Mouse (Mus musculus) right cerebral cortex, postnatal 25 days (tissue): ENCODE measurements at regions not wholly inside any gene's neighbourhood (a gene's known extent, or its start where the extent isn't known, plus 50 kb on each side); places are given as distances from the start of the nearest gene placed in this dataset.

ENCODE experiments used
- DNase-seq: peaks from one replicate; pipeline ENCODE4 v3.0.0; 2022

DNA sequence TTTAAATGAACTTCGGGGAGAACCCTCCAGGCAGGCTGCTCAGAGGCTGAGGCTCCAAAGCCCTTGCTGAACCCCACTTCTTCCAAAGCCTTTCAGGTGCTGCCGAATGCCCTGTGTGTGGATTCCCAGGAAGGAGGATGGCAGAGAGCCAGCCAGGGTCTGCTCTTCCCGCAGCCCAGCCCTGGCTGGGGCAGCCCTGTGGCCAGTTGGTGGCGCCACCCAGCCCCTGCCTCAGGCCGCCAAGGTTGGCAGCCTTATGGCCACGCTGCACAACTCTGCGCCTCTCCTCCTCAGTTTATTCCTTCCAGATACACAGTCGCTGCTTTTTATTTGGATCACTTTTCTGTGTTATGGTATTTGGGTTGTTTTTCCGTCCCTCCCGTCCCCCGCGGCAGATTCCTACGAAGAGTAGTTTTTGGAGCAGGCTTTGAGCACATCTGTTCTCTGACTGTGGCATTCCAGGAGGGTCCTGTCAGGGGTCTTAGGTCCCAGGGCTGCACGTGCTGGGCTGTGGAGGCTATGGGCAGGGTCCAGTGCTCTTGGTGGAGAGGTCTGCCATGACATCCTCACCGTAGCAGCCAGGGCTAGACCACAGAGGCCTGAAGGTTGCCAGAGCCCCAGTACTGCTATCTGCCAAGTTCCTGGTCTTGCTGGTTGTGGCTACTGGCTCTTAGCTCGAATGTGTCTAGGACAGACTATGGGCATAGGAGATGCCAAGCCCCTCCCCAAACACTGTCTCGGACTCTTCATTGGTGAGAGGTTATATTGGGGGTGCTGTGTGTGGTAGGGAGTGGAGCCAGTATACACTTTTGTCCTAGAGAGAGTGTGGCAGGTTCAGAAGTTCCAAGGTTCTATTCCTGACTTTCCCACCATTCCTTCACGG lies 101.5 kb upstream of the Vps8 start:
- DNase-seq = no peak

DNA sequence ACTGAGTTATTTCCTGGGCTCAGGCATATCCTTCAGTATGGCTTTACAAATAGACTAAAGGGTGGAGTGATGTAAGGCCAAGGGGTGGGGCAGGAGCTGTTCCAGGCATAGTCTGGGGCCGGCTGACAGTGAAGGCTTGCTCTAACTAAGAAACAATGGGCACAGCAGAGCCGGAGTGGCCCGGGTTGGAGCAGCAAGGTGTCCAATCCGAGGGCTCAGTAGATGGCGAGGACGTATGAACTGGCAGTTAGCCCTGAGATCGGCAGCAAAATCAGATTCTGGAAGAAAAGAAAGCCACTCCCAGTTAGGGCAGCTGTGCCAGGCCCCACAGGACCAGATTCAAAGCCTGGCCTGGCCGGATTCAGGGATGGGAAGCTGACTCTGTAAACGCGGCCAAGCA lies 100.5 kb upstream of the Vps8 start:
- DNase-seq = no peak

DNA sequence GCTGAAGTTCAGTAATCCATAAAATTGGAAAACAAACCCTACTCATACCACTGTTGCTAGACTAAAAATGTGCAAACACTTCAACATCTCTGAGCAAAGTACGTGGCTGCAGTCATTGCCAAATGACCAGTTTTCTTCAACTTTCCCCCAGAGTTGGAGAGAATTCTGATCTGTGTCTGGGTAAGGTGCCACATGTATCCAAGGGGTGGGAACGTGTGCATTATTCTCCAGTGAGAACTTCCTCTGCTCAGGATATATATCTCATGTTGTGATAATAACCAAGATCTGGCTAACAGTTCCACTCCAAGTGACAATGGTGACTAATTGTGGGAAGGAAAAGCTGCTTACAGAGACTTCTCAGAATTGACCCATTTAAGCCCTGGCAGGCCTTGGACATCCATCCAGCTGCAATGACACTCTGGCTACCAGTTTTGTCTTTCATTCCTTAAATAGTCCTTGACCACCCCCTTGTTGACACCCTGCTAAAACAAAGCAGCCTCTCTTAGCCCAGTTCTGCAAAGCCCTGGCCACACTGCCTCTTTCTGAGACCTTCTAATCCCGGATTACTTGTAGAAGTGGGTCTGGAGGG lies 99.4 kb upstream of the Vps8 start:
- no peak for DNase-seq

DNA sequence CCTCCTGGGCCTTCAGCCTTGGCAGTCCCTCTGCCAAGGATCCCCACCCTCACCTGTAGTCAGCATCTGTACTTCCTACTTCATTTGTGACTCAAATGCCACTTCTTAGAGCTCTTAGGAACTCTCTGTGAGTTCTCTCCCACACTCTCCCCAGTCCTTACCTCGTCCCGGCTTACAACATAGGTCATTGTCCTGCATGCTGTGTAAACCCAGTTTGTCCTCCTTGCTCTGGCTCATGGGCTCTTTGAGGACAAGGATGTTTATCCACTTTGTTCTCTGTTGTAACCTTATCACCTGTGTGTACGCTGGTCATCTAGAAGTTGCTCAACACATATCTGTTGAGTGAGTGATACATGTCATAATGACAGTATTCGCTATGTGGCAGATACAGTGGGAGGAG lies 94.9 kb upstream of the Vps8 start:
- no peak for DNase-seq

DNA sequence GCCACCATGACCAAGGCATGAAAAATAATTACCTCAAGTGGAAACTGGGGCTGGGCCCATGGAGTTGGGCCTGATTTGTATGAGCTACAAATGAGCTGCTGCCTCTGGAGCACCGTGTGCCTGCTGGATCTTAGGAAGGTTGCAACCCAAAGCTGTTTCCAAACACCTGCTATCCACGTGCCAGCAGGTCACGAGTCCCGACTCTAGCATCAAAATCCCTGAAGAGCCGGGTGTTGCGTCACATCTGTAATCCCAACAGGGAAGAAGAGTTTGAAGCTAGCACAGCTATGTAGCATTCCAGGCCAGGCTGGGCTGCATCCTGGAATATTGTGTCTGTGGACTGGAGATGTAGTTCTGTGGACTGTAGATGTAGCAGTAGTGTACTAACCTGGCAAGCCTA lies 93.7 kb upstream of the Vps8 start:
- DNase-seq = no peak

DNA sequence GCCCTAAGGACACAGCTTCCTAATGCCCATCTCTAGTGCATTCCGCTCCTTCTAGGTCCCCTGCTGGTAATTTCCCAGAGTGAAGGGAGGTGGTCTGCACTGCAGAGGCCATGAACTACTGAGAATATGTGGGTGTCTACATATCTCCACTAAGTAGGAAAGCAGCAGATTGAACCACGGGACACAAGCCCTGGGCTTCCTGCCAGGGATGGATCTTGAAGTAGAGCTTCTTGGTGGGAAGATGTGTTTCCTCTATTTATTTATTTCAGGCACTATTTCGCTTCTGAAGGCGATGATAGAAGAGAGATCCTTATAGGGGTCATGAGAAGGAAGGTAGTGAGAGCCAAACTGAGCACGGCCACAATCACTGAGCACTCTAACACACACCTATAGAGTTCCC lies 91.7 kb upstream of the Vps8 start:
- DNase-seq = no peak

DNA sequence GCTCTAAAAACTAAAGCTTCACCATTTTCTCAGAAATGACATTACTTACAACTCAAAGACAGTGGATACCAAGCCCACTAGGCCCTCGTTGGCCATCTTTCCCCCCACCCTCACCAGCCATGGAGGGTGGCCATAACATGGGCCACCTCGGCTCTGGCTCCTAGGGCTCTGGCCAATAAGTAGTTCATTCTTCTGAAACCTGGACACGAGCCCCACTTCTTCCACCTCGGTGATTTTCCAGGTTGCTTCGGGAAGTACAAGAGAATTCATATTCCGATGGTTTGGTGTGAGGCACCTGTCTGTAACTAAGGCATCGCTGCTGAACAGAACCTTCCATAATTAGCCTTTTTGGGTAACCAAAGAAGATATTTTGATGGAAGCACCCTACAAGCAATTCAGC lies 90.5 kb upstream of the Vps8 start:
- DNase-seq = no peak

DNA sequence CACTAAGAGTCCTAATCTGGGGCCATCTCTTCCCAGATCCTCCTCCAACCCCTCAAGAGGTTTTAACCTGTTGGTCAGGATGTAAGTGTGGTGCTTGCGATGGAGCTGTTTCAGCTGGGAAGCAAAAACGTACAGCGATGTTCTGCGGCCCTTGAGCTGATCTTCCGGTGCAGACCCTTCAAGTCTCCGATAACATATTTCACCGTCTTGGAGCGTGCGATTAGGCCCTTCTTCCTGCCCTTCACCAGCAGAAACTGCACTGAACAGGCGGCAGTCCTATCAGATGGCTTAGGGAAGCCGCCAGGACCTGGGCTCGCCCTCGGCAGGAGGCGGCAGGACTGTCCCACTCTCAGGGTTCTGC lies 90.1 kb upstream of the Vps8 start:
- no peak for DNase-seq

DNA sequence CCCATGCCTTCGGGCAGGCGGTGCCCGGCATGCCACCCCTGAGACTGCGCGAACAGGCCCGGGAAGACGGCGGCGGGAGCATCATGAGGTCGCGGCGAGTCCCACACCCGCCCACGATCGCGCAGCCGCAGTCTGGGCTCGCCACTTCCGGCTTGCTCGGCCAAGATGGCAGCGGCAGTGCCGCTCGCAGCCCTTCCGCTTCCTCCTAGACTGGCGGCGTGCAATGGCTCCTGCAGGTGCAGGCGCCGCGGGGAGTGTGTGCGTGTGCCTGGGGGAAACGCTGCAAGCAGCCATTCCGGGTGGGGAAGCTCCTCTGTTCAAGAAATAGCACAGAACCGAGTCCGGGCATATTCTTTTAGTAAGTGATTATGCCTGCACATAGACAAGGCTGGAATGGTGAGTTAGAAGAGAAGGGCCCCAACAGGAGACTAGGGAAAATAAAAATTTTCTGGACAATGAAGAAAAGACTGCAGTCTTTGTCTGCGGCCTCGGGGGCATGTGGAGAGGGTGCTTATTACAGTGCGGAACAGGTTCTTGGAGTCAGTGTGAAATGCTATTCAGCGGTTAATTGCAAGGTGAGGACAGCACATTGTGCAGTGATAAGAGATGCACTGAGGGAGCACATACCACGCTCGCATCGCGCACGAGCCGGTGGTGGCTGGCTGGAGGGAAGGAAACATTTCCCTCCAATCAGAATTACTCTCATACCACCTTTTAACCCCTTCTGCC lies 89.5 kb upstream of the Vps8 start:
- DNase-seq = peak; percentile 94

DNA sequence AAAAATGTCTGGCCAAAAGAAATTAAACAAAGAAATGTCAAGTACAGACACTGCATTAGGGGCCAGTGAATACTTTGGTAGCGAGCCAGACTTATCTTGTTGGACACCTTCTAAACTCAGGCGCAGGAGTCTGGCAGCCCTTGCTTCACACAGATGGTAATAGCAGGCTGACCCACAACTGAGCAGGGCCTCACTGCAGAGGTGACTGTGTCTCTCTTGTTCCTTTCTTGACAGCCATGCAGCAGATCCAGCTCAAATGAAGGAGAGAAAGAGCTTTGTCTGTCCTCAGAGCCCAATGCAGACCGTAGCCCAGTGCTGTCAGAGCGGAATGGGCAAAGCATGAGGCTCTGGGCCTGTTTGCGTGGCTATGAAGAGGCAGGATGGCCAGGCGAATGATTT lies 83.9 kb upstream of the Vps8 start:
- no peak for DNase-seq

DNA sequence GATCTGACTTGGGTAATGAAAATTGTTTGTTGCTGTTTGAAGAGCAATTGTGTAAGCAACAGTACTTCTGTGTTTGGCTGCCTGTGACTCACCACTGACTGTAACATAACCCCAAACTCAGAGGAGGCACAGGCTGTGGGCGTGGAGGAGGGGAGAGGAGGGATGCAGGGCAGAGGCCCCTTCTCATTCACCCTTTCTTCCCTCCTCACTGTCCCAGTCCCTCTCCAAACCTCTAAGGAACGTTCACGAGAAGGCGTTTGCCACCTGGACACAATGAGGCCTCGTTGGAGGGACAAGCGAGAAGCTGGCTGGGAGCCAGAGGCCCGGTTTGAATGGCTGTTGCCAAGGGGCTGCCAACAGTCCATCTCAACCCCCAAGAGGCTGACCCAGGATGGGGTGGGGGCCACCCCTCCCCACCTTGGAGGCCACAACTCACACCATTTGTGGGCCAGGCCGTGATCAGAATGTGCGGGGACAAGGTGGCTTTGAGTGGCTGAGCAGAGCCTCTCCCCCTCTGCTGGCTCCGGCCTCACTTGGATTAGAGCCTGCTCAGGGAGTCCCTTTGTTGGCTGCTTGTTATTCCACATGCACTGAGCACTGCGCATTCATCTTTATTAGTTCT lies 83.3 kb upstream of the Vps8 start:
- peak; percentile 54 for DNase-seq

DNA sequence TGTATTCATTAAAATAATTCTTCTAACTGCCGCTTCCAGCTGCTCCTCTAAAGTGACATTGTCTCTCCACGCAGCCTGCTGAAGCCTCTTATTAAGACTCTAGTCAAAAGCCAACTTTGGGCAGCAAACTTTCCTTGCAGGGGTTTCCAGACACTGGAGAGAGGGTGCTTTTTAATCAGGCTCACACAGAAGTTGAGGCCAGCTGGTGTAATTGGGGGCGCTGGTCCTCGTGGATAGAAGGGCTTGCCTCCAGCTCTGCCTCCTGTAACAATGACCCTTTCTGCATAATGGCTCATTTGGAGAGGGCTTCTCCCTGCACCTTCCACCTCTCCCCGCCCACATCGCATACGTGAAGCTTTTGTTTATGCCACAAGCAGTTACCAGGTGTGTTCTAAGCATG lies 82.8 kb upstream of the Vps8 start:
- no peak for DNase-seq

DNA sequence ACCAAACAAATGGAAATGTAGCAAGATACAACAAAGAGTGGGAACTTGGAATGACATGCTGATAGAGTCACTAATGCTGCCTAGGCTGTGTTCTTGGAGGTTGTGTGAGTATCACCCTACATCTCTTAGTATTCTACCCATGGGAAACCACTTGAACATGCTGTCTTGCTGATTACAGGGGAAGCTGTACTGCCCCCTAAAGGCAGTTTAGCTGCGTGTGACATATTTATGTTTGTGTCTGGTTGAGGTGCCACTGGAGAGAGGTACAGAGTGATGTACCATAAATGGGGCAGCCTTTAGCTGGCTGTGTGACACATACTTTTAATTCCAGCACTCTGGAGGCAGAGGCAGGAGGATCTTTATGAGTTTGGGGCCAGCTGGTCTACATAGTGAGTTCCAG lies 73.0 kb upstream of the Vps8 start:
- no peak for DNase-seq

DNA sequence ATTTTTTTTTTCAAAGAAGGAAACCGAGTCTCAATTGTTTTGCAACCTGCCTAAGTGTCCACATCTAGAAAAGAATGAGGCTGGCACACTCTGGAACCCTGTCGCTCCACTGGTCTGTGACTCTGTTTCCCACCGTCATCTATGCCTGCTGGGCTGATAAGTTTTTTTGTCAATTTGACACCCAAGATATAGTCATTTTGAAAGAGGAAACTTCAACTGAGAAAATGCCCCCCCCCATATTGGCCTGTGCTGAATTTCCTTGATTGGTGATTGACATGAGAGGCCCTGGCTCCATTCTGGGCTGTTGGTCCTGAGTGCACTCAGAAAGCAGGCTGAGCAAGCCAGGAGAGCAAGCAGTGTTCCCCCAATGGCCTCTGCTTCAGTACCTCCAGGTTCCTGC lies 71.6 kb upstream of the Vps8 start:
- no peak for DNase-seq

DNA sequence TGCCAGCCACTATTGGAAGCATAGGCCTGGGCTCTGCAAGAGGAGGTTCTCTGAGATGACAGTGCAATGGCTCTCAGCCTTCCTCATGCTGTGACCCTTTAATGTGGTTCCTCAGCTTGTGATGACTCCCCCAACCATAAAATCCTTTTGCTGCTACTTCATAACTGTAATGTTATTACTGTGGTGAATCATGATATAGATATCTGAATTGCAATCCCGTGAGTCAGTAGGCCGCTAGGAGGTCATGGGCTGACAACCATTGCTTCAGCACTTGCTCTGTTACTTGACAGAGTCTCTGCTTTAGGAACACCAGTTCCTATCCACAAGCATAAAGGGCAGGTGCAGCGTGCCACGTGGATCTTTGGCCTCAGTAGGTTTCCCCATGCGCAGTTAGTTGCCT lies 69.8 kb upstream of the Vps8 start:
- DNase-seq = no peak

DNA sequence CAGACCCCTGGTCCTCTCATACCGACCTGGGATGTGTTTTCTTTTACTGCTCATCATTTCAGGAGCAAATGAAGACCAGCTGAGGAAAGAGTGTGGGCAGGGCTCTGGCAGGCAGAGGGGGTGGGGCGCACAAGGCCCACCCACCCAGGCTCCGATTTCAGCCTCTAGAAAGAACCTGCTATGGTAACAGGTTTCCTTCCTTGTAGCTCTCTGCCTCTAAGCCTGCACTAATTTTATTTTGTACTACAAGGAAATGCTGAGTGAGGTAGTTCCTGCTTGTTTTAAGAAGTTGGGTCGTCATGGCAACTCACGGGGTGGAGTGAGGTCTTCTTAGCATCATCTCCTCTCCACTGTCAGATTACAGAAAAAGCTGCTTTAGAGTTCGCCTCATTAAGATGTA lies 69.4 kb upstream of the Vps8 start:
- peak; percentile 34 for DNase-seq

DNA sequence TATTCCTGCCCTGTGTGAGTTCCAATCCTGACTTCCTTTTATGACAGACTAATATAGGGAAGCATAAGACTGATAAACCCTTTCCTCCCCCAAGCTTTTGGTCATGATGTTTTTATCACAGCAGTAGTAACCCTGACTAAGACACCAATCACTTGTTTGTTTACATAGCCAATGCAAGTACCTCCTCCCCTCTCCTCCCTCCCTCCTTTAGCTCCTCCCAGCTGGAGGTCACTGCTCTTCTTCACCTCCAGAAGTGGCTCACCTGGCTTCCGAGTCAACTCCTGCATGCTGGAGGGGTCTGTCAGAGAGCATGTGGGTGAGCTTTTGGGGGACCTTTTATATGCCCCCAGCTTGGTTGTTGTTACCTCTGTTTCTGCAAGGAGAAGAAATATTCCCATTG lies 67.3 kb upstream of the Vps8 start:
- DNase-seq = no peak

DNA sequence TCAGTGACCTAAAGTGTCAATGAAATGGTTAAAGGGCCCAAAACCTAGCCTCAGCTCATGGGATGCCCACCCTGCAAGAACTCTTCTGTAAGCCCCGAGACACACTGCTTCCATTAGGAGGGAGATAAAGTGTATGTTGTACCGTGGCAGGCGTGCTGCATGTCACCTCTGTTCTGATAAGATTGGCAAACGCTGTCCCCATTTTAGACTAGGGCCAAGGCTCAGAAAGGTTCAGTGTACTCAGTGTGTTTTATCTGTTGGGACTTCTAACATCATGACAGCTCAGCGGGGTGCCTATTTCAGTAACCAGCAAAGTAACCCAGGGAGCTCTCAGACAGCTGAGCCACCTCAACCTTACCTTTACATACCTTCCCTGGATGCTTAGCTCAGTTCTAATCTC lies 65.5 kb upstream of the Vps8 start:
- DNase-seq = no peak

DNA sequence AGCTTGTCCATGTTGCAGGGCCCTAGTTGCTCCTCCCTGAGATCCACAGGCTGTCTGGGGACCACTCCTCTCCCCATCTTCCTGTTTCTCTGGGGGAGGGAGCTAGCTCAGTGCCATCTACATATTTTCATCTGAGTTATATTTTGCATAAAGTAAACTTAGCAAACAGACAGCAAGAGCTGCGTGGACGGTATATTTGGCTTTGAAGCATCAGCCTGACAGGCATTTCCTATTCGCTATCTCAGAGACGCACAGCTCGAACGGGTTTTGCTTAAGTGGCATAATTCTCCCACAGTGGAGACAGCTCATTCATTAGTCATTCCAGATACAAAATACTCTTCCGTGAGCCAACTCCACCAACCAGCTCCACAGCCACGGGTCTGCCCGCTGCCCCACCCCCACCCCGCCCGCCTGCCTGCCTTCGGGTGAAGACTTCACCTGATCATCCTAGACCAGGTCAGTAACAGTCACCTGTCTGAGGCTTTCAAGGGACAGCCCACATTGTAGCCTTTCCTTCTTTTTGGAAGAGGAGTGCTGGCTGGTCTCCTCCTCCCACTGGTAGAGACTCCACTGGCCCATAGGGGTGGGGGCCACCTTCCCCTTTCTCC lies 64.5 kb upstream of the Vps8 start:
- DNase-seq = peak; percentile 42

DNA sequence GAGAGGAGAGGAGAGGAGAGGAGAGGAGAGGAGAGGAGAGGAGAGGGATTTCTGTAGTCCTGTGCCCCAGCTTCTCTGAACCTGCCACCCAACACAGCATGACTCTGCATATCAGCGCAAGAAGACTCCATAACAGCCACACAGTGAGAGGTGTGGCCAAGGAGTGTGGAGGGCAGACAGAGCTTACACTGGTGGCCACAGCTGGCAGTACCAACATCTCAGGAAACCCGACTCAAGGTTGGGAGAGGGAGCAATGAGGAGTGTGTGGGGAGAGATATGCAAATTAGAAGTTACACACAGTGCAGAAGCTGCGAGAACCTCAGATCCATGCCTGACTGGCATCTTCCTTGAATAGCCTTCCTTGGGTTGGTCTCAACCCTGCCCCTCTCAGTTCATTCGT lies 63.5 kb upstream of the Vps8 start:
- DNase-seq = no peak

DNA sequence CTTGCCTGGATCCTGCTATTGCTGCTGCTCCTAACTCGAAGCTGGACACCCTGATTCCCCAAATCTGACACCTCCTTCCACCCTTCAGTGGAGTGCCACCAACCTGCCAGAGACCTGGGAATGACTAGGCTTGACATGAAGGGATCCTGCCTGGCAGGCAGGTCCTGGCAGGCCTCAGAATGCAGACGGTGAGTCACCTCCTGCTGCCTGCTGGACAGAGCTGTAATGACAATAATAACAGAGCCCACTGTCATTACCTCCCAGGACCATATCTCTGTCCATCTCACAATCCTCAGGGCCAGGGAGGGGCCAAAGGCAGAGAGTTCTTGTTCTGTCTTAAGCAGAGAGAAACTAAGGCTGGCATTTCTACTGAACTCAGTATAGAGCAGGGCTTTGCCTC lies 61.5 kb upstream of the Vps8 start:
- DNase-seq = no peak

DNA sequence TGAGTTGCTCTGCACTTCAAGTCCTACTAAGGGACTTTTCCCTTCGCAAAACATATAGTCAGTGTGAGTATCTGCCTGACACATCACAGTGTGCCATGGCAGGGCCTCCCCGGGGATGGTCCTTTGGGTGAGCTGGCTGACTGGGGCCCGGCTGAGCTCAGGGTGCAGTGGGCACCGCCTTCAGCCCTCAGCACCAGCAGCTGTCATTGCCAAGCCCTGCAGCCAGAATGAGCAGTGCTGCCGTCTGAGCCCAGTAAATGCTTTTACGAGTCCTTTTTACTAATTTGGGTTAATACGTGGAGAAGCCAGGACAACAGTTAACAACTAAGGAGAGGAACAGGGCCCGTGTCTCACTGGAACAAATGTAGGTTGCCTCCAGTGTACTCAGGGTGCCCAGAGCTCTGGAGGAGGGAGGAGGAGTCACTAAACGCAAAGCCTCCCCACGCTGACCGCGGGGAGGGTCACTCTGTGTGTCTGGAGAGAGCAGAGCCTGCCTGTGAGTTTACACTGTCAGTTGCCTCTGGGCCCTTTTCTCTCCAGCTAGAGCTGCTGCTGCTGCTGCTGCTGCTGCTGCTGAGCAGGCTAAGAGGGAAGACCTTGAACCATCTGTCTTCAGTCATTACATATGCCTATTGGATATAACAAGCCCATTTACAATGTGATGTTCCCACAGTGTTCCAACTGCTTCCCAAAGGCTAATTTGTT lies 60.1 kb upstream of the Vps8 start:
- no peak for DNase-seq

DNA sequence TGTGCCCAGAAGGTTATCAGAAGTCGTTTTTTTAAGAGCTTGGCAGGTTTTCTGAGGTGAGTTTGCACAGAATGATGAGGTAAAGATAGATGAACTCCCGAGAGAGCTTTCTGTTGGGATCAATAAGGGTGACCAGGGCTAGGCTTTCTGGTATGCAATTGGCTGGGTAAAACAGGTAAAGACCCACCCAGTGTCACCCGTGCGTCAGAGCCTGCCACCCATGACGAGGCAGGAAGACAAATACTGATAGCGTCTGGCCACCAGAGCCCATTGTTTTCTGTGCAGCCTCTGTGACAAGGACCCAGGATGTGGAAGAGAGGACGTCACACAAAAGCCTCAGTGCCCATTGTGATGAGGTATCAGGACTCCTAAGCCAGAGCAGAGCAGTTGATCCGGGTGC lies 58.0 kb upstream of the Vps8 start:
- DNase-seq = no peak
